Mouse (Mus musculus) forebrain, postnatal 0 days (tissue): Measurements from ENCODE around the gene Cldn9. TPM values are rescaled to one million over a fixed set of nuclear protein-coding genes. Genes with fewer than 3 reads are reported as not detected.

Experiments used
- ATAC-seq: fragments of 200-750 bp; cut with Nextera tagmentation; 2 replicates; pipeline ENCODE4 v1.8.0; 2017; ENCODE audit warnings: mild to moderate bottlenecking, moderate library complexity
- DNase-seq: peaks from one replicate; pipeline ENCODE4 v3.0.0-alpha.2; 2015
- H3K27ac ChIP-seq: fragments of 300-500 bp; sonication (generic); 2 replicates; pipeline ENCODE4 v1.5.1; 2014; ENCODE audit warnings: low read depth, mild to moderate bottlenecking, antibody characterized with exemption, low read length, moderate library complexity, mixed read lengths
- H3K27me3 ChIP-seq: fragments of 300-500 bp; sonication (generic); 2 replicates; pipeline ENCODE4 v1.6.1; 2014; ENCODE audit warnings: mild to moderate bottlenecking, low read length, mixed read lengths; ENCODE audit not compliant: insufficient read depth
- H3K36me3 ChIP-seq: fragments of 300-500 bp; sonication (generic); 2 replicates; pipeline ENCODE4 v1.6.1; 2014; ENCODE audit warnings: mild to moderate bottlenecking, moderate library complexity; ENCODE audit not compliant: insufficient read depth
- H3K4me1 ChIP-seq: fragments of 300-500 bp; sonication (generic); 2 replicates; pipeline ENCODE4 v1.6.1; 2014; ENCODE audit warnings: antibody characterized with exemption; ENCODE audit not compliant: insufficient read depth
- H3K4me2 ChIP-seq: fragments of 300-500 bp; sonication (generic); 2 replicates; pipeline ENCODE4 v1.6.1; 2014; ENCODE audit warnings: low read depth, mild to moderate bottlenecking, moderate library complexity
- H3K4me3 ChIP-seq: fragments of 300-500 bp; sonication (generic); 2 replicates; pipeline ENCODE4 v1.5.1; 2014; ENCODE audit warnings: low read depth, low read length, mixed read lengths
- H3K9ac ChIP-seq: fragments of 300-500 bp; sonication (generic); 2 replicates; pipeline ENCODE4 v1.6.1; 2014; ENCODE audit warnings: mild to moderate bottlenecking
- H3K9me3 ChIP-seq: fragments of 300-500 bp; sonication (generic); 2 replicates; pipeline ENCODE4 v1.6.1; 2016; ENCODE audit warnings: low read length
- CTCF ChIP-seq: sonication (generic); IDR thresholded peaks from 2 replicates; pipeline ENCODE4 v1.5.1; 2016; ENCODE audit warnings: antibody characterized with exemption, control low read depth, low read depth
- WGBS: fragments of 180-500 bp; shearing (Covaris S2); extraction: QIAGEN DNeasy Blood & Tissue Kit; methylation state at CpG from one replicate; pipeline ENCODE4 v1.1.7; 2014; 5-methylcytosine and 5-hydroxymethylcytosine counted together
- polyA plus RNA-seq: library from polyadenylated mRNA; unstranded; fragments of >200 nt; fragmentation: Nextera tagmentation; extraction: Ambion mirVana; gene quantifications from 2 replicates; pipeline ENCODE4 v1.2.1, GENCODE M21; 2015
- total RNA-seq: library from RNA; depleted of rRNA; stranded (reverse); fragments of >200 nt; gene quantifications from 2 replicates; pipeline ENCODE4 v1.2.3, GENCODE M21; 2014

The Cldn9 gene
- total and polyA plus RNA-seq, 2 experiments from 2014 or later: 0.62 TPM; not detected in 1

DNA sequence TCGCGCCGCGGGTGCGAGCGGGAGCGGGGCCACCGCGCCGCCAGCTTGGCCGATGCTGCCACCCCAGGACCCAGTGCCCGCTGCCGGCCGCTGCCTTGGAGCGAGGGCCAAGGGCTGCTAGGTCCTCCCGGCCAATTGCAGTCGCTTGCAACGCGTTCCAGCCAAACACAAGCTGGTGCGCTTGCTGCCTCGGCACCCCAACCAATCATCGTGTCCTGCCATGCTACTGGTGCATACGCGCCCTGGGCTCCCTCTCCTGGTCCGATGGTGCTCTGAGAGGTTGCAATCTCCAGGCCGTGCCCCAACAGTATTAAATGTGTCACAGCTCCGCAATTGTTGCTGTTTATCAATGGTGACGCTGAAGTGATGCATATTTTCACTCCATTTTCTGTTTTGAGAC lies 16.3 kb upstream of the Cldn9 start:
- TF ChIP-seq CTCF: peak; percentile 86
- H3K36me3 ChIP-seq: no peaks in the 10 kb centered on the region
- WGBS: under 1% methylated on average over 28 of the region's 28 CpGs
- ATAC-seq (peak; percentile 99), DNase-seq (peak; percentile 90)
- no peak overlapping the region for H3K27ac ChIP-seq
- H3K4me1 ChIP-seq: no peaks in the 10 kb centered on the region
- H3K9ac ChIP-seq: peak overlapping the region; percentile 50
- H3K9me3 ChIP-seq: no peaks in the 10 kb centered on the region
- H3K4me3 ChIP-seq: peak overlapping the region; percentile 67
- peak overlapping the region; percentile 99 for H3K4me2 ChIP-seq
- H3K27me3 ChIP-seq: peaks cover 7% of the 10 kb centered on the region; the same call in 1 of the 2 replicates

DNA sequence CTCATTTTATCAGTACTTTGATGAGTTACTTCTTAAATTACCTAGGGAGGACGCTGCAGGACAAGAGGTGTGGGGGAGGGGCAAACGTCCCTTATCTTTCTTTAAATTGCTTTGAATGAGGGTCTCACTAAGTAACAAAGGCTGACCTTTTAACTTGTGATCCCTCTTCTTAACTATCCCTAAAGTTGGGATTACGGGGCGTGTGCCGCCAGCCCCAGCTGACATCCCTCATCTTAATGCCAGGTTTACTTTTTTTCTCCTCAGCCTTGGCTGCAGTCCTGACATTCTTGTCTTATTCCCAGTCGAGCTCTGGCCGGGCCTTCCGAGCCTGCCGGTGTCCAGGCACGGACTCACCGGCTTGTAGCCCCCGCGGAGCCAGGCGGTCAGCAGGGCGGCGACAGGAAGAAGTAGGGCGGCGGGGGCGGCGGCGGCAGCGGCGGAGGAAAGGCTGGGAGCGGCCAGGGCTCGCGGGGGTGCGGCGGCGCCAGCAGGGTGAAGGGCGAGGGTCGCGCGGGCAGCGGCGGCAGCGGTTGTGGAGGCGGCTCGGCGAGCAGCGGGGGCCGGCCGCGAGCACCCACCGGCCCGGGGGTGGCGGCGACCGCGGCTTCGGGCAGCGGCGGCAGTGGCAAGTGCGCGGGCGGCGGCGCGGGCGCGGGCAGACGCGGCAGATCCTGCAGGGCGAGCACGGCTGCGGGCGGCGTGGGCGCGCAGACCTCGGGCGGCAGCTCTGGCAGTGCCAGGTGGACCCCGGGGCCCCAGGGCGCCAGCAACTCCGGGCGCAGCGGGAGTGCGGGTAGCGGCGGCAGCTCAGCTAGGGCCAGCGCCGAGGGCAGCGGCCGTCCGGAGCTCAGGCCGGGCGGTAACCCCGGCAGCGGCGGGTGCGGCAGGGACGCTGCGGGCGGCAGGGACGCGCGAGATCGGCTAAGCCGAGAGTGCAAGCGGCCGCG lies 15.6 kb upstream of the Cldn9 start:
- Histone ChIP-seq H3K36me3 (no peaks in the 10 kb centered on the region), H3K4me3 (peak overlapping the region; percentile 67), H3K4me2 (peak overlapping the region; percentile 99), H3K9me3 (no peaks in the 10 kb centered on the region), H3K4me1 (no peaks in the 10 kb centered on the region), H3K27me3 (peaks cover 7% of the 10 kb centered on the region; the same call in 1 of the 2 replicates), H3K9ac (peak overlapping the region; percentile 50), H3K27ac (no peak overlapping the region)
- WGBS: under 1% methylated on average over 84 of the region's 101 CpGs
- ATAC-seq (peak; percentile 55), DNase-seq (no peak)
- TF ChIP-seq CTCF: no peak

GRCm38 (mm10) chr17:23695801-23696200 lies 12.0 kb upstream of the Cldn9 start:
- no peak overlapping the region for H3K4me3 ChIP-seq

DNA sequence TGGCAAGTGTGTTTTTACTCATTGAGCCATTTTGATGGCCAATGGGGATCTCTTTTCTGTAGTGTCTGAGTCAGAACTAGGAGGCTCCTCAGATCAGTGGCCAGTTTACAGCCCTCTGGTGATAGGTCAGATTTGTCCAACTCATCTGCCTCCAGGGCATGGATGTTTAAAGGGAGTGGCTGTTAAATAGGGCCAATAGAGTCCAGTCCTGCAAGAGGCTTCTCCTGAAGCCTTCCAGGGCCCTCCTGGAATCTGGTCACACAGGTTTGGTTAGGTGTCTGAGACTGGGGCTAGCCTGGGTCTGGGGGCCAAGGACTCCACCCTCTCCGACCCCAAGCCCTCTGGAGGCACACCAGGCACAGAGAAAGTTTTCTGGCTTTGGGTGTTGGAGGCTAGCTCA lies 10.7 kb upstream of the Cldn9 start:
- Histone ChIP-seq H3K4me1 (no peaks in the 10 kb centered on the region), H3K4me3 (no peak overlapping the region), H3K4me2 (no peak overlapping the region), H3K9ac (no peak overlapping the region), H3K36me3 (no peaks in the 10 kb centered on the region), H3K27me3 (peaks cover 7% of the 10 kb centered on the region; the same call in 1 of the 2 replicates), H3K9me3 (no peaks in the 10 kb centered on the region), H3K27ac (no peak overlapping the region)
- no peak for ATAC-seq
- no peak for TF ChIP-seq CTCF
- WGBS: 70% methylated on average over 1 of the region's 1 CpGs
- DNase-seq: no peak

More at GRCm38 (mm10) chr17:23695801-23696200, 12.0 kb upstream of the Cldn9 start:
- no peak for TF ChIP-seq CTCF
- Histone ChIP-seq H3K4me2 (no peak overlapping the region), H3K4me1 (no peaks in the 10 kb centered on the region), H3K27me3 (peaks cover 7% of the 10 kb centered on the region; the same call in 1 of the 2 replicates), H3K9me3 (no peaks in the 10 kb centered on the region), H3K36me3 (no peaks in the 10 kb centered on the region), H3K27ac (no peak overlapping the region), H3K9ac (no peak overlapping the region)
- 15% methylated on average over 3 of the region's 3 CpGs for WGBS
- ATAC-seq (no peak), DNase-seq (no peak)

DNA sequence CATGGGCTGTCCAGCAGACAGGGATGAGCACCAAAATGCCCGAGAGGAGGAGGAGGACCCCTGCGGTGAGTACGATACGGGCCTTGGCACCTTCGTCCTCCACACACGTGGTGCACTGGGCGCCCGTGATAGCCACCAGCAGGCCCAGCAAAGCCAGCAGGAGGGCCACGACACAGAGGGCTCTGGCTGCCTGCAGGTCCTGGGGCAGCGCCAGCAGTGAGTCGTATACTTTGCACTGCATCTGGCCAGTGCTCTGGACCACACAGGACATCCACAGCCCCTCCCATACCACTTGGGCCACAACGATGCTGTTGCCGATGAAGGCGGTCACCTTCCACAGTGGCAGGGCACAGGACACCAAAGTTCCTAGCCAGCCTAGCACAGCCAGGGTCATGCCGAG lies 600 bp downstream of the Cldn9 start:
- Histone ChIP-seq H3K27me3 (peaks cover 26% of the 10 kb centered on the region), H3K4me1 (no peaks in the 10 kb centered on the region), H3K4me2 (no peak overlapping the region), H3K9ac (no peak overlapping the region), H3K9me3 (no peaks in the 10 kb centered on the region), H3K36me3 (no peaks in the 10 kb centered on the region), H3K4me3 (no peak overlapping the region), H3K27ac (no peak overlapping the region)
- WGBS: 34% methylated on average over 15 of the region's 15 CpGs
- DNase-seq (no peak), ATAC-seq (no peak)
- TF ChIP-seq CTCF: no peak

GRCm38 (mm10) chr17:23682530-23682929 lies 1.3 kb downstream of the Cldn9 start:
- H3K9me3 ChIP-seq: no peaks in the 10 kb centered on the region
- no peak overlapping the region for H3K9ac ChIP-seq
- no peak overlapping the region for H3K4me3 ChIP-seq
- no peak overlapping the region for H3K27ac ChIP-seq
- H3K36me3 ChIP-seq: no peaks in the 10 kb centered on the region
- TF ChIP-seq CTCF: no peak
- peaks cover 26% of the 10 kb centered on the region for H3K27me3 ChIP-seq
- no peak for DNase-seq
- no peak for ATAC-seq
- H3K4me2 ChIP-seq: no peak overlapping the region
- H3K4me1 ChIP-seq: no peaks in the 10 kb centered on the region
- WGBS: 72% methylated on average over 3 of the region's 3 CpGs

DNA sequence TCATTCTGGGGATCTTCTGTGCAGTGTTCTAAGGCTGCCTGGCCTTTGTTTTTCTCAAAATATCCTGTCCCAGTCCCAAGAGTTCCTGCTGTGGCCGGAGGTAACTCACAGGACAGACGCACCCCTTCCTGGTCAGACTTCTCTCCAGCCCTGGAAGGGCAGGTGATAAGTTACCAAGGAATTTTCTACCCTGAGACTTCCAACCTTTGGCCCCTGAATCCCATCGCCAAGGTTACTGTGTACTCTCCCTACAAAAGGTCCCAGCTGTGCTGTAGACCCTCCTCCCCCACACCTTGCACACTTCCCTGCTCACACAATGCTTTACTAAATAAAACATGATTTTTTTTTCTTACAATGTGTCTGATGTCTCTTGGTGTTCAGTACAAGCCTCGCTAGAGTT lies 1.7 kb downstream of the Cldn9 start:
- Histone ChIP-seq H3K4me1 (no peaks in the 10 kb centered on the region), H3K27me3 (peaks cover 26% of the 10 kb centered on the region), H3K9me3 (no peaks in the 10 kb centered on the region), H3K4me2 (no peak overlapping the region), H3K27ac (no peak overlapping the region), H3K4me3 (no peak overlapping the region), H3K9ac (no peak overlapping the region), H3K36me3 (no peaks in the 10 kb centered on the region)
- no peak for TF ChIP-seq CTCF
- no peak for ATAC-seq
- 67% methylated on average over 4 of the region's 4 CpGs for WGBS
- no peak for DNase-seq
